Mouse (Mus musculus) hindbrain, embryonic 15.5 days (tissue): ENCODE measurements around the gene Kat2b. TPM values are rescaled to one million over a fixed set of nuclear protein-coding genes. Genes with fewer than 3 reads are reported as not detected.
"Not testable (repeated sequence)": the region's sequence is repeated elsewhere in the genome, so short reads cannot be mapped to it uniquely, and the experiment has no call there.

ENCODE experiments used
- ATAC-seq: fragments of 200-750 bp; cut with Nextera tagmentation; 2 replicates; pipeline ENCODE4 v1.8.0; 2017; ENCODE audit warnings: low read depth, moderate number of reproducible peaks, moderate TSS enrichment; ENCODE audit not compliant: low FRiP score
- H3K27ac ChIP-seq: fragments of 300-500 bp; sonication (generic); replicated peaks from 2 replicates; pipeline ENCODE4 v1.5.1; 2015; ENCODE audit warnings: mild to moderate bottlenecking, inconsistent platforms
- H3K27me3 ChIP-seq: fragments of 300-500 bp; sonication (generic); 2 replicates; pipeline ENCODE4 v1.6.1; 2015; ENCODE audit warnings: control low read depth, inconsistent platforms
- H3K36me3 ChIP-seq: fragments of 300-500 bp; sonication (generic); 2 replicates; pipeline ENCODE4 v1.6.1; 2015; ENCODE audit warnings: control low read depth, inconsistent platforms
- H3K4me1 ChIP-seq: fragments of 300-500 bp; sonication (generic); replicated peaks from 2 replicates; pipeline ENCODE4 v1.6.1; 2015; ENCODE audit warnings: control low read depth, inconsistent platforms
- H3K4me2 ChIP-seq: fragments of 300-500 bp; sonication (generic); 2 replicates; pipeline ENCODE4 v1.6.1; 2015; ENCODE audit warnings: moderate library complexity, mild to moderate bottlenecking, inconsistent platforms
- H3K4me3 ChIP-seq: fragments of 300-500 bp; sonication (generic); 2 replicates; pipeline ENCODE4 v1.5.1; 2015; ENCODE audit warnings: mild to moderate bottlenecking, inconsistent platforms
- H3K9ac ChIP-seq: fragments of 300-500 bp; sonication (generic); 2 replicates; pipeline ENCODE4 v1.6.1; 2015; ENCODE audit warnings: inconsistent platforms
- H3K9me3 ChIP-seq: fragments of 300-500 bp; sonication (generic); 2 replicates; pipeline ENCODE4 v1.6.1; 2016; ENCODE audit warnings: control low read depth, inconsistent platforms
- WGBS: fragments of 180-500 bp; shearing (Covaris S2); methylation state at CpG from one replicate; pipeline ENCODE4 v1.1.7; 2015; 5-methylcytosine and 5-hydroxymethylcytosine counted together
- polyA plus RNA-seq: library from polyadenylated mRNA; unstranded; fragments of >200 nt; fragmentation: Nextera tagmentation; extraction: Ambion mirVana; gene quantifications from 2 replicates; pipeline ENCODE4 v1.2.1, GENCODE M21; 2015

Kat2b gene
- polyA plus RNA-seq, 1 experiment from 2014 or later: 5.7 TPM

DNA sequence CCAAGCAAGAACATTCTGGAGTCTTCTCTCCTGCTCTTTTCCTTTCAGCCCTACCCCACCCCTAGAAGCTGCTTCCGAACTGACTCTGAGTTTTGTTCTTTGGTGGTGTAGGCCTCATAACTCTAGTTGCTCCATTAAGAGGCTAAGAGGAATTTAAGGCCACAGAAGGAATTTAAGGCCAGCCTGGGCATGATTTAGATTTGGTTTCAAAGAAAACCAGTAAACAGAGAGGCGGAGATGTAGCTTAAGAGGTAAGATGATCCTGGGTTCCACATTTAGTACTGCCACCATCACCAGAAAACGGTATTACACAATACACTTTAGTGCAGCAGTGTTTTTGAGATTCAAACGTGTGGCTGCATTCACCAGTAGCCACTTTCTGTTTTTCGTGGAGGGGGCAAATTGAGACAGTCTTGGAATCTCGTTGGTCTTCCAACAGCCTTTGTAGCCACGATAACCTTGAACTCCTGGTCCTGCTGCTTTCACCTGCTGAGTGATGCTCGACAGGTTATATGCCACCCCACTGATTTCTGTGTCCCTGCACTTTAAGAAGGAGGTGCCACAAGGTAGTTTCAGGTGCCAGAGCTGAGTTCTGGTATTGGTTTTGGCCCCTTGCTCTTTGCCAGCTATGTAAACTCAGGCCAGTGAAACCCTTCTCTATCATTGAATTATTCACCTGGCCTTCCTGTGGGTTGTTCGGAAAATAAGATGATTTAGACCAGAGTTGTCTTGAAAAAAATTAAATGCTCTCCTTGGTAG, 21.6 kb downstream of the Kat2b start:
- ATAC-seq: no peak
- Histone ChIP-seq H3K4me2 (no peak overlapping the region), H3K36me3 (no peaks in the 10 kb centered on the region), H3K9ac (no peak overlapping the region), H3K4me3 (no peak overlapping the region), H3K4me1 (peaks cover 14% of the 10 kb centered on the region), H3K27me3 (no peaks in the 10 kb centered on the region), H3K27ac (0 out of 2 replicates have a peak overlapping the region, but pooled peaks have one; percentile 23), H3K9me3 (no peaks in the 10 kb centered on the region)
- 89% methylated on average over 9 of the region's 9 CpGs for WGBS

GRCm38 (mm10) chr17:53590110-53590509, 23.4 kb downstream of the Kat2b start:
- WGBS: 95% methylated on average over 6 of the region's 6 CpGs

GRCm38 (mm10) chr17:53591910-53592309, 25.2 kb downstream of the Kat2b start:
- H3K4me3 ChIP-seq: no peak overlapping the region
- 87% methylated on average over 5 of the region's 5 CpGs for WGBS
- H3K4me2 ChIP-seq: no peak overlapping the region
- H3K4me1 ChIP-seq: peaks cover 27% of the 10 kb centered on the region
- no peaks in the 10 kb centered on the region for H3K36me3 ChIP-seq
- H3K27ac ChIP-seq: no peak overlapping the region
- no peaks in the 10 kb centered on the region for H3K9me3 ChIP-seq
- H3K27me3 ChIP-seq: no peaks in the 10 kb centered on the region
- no peak overlapping the region for H3K9ac ChIP-seq
- no peak for ATAC-seq

More at GRCm38 (mm10) chr17:53590110-53590509, 23.4 kb downstream of the Kat2b start:
- no peak overlapping the region for H3K4me3 ChIP-seq
- H3K4me1 ChIP-seq: peaks cover 14% of the 10 kb centered on the region
- H3K27ac ChIP-seq: no peak overlapping the region
- no peaks in the 10 kb centered on the region for H3K27me3 ChIP-seq
- no peak for ATAC-seq
- H3K36me3 ChIP-seq: no peaks in the 10 kb centered on the region
- no peaks in the 10 kb centered on the region for H3K9me3 ChIP-seq
- no peak overlapping the region for H3K4me2 ChIP-seq
- no peak overlapping the region for H3K9ac ChIP-seq

GRCm38 (mm10) chr17:53594590-53594989, 27.9 kb downstream of the Kat2b start:
- H3K27me3 ChIP-seq: no peaks in the 10 kb centered on the region
- H3K4me3 ChIP-seq: no peak overlapping the region
- H3K9me3 ChIP-seq: no peaks in the 10 kb centered on the region
- no peak for ATAC-seq
- WGBS: 80% methylated on average over 4 of the region's 4 CpGs
- H3K4me1 ChIP-seq: peaks cover 16% of the 10 kb centered on the region
- H3K4me2 ChIP-seq: no peak overlapping the region
- H3K36me3 ChIP-seq: no peaks in the 10 kb centered on the region
- H3K9ac ChIP-seq: no peak overlapping the region
- no peak overlapping the region for H3K27ac ChIP-seq

DNA sequence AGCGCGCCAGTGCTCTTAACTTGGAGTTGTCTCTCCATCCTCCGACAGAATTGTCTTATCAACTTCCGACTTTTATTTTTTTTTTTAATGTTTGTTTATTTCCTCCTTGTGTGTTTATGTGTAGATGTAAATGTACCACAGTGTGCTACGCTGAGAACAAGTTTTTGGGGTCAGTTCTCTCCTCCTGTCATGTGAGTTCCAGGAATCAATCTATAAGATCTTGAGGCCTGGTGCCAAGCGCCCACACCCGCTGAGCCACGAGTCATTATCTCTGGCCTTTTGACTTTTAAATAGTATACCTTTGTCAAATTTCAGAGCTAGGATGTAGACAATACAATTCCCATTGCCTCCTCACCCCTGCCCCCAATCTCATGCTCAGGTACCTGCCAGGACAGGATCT, 28.9 kb downstream of the Kat2b start:
- no peak for ATAC-seq
- H3K9me3 ChIP-seq: no peaks in the 10 kb centered on the region
- peaks cover 16% of the 10 kb centered on the region for H3K4me1 ChIP-seq
- no peaks in the 10 kb centered on the region for H3K27me3 ChIP-seq
- H3K9ac ChIP-seq: no peak overlapping the region
- 88% methylated on average over 8 of the region's 8 CpGs for WGBS
- no peaks in the 10 kb centered on the region for H3K36me3 ChIP-seq
- peak overlapping the region; percentile 70 for H3K27ac ChIP-seq
- no peak overlapping the region for H3K4me2 ChIP-seq
- H3K4me3 ChIP-seq: no peak overlapping the region

GRCm38 (mm10) chr17:53596314-53596882, 29.7 kb downstream of the Kat2b start:
- no peaks in the 10 kb centered on the region for H3K9me3 ChIP-seq
- no peaks in the 10 kb centered on the region for H3K36me3 ChIP-seq
- H3K4me2 ChIP-seq: no peak overlapping the region
- H3K4me1 ChIP-seq: peaks cover 16% of the 10 kb centered on the region
- H3K27me3 ChIP-seq: no peaks in the 10 kb centered on the region
- no peak overlapping the region for H3K9ac ChIP-seq
- WGBS: 31% methylated on average over 3 of the region's 3 CpGs
- peak overlapping the region; percentile 70 for H3K27ac ChIP-seq
- ATAC-seq: peak; percentile 92
- no peak overlapping the region for H3K4me3 ChIP-seq

- H3K4me1 ChIP-seq: peaks cover 16% of the 10 kb centered on the region
- 86% methylated on average over 11 of the region's 11 CpGs for WGBS
- H3K4me2 ChIP-seq: no peak overlapping the region
- H3K27me3 ChIP-seq: no peaks in the 10 kb centered on the region
- H3K27ac ChIP-seq: 0 out of 2 replicates have a peak overlapping the region, but pooled peaks have one; percentile 11
- no peaks in the 10 kb centered on the region for H3K36me3 ChIP-seq
- 0 out of 2 replicates have a peak, but pooled peaks have one; percentile 39 for ATAC-seq
- no peak overlapping the region for H3K9ac ChIP-seq
- no peak overlapping the region for H3K4me3 ChIP-seq
- no peaks in the 10 kb centered on the region for H3K9me3 ChIP-seq
Measured at GRCm38 (mm10) chr17:53596941-53597790, 30.5 kb downstream of the Kat2b start.

- Histone ChIP-seq H3K27me3 (no peaks in the 10 kb centered on the region), H3K4me3 (no peak overlapping the region), H3K9me3 (no peaks in the 10 kb centered on the region), H3K4me2 (no peak overlapping the region), H3K36me3 (no peaks in the 10 kb centered on the region), H3K27ac (no peak overlapping the region), H3K4me1 (peaks cover 16% of the 10 kb centered on the region), H3K9ac (no peak overlapping the region)
- WGBS: 95% methylated on average over 4 of the region's 4 CpGs
- ATAC-seq: no peak
Measured at GRCm38 (mm10) chr17:53598571-53598970, 31.9 kb downstream of the Kat2b start.

- H3K27me3 ChIP-seq, ATAC-seq, H3K36me3 ChIP-seq, H3K4me3 ChIP-seq, H3K9ac ChIP-seq, H3K4me1 ChIP-seq, H3K4me2 ChIP-seq, H3K27ac ChIP-seq, H3K9me3 ChIP-seq: not testable (repeated sequence)
- WGBS: no CpG with 5 or more reads among the region's 7 CpGs
Measured at GRCm38 (mm10) chr17:53603236-53603635, 36.6 kb downstream of the Kat2b start.

GRCm38 (mm10) chr17:53606082-53606481, 39.4 kb downstream of the Kat2b start:
- not testable (repeated sequence) for H3K4me1 ChIP-seq, ATAC-seq, H3K9me3 ChIP-seq, H3K27ac ChIP-seq, H3K27me3 ChIP-seq, H3K9ac ChIP-seq, H3K36me3 ChIP-seq, H3K4me2 ChIP-seq, H3K4me3 ChIP-seq
- no CpG with 5 or more reads among the region's 7 CpGs for WGBS

DNA sequence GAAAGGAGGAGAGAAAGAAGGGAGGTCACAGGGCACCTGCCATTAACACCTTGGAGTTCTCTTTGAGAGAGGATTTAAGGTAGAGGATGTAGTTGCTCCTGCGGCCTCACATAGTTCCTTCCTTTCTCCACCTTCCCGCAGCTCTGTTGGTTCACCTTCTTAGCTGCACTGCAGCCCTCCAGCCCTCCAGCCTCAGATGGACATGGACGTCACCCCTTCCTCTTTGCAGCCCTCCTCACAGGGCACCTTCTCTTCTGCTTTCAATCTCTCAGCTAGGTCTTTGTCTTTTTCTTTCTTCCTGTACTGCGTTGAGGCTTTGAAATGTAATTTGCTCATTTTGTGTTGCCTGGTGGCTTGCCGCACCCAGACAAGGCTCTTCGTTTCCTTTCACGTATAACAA, 42.3 kb downstream of the Kat2b start:
- H3K4me1 ChIP-seq, H3K9me3 ChIP-seq, H3K4me3 ChIP-seq, ATAC-seq, H3K27ac ChIP-seq, H3K27me3 ChIP-seq, H3K9ac ChIP-seq, H3K4me2 ChIP-seq: not testable (repeated sequence)
- WGBS: no CpG with 5 or more reads among the region's 7 CpGs
- H3K36me3 ChIP-seq: peaks cover 12% of the 10 kb centered on the region; the same call in 1 of the 2 replicates
